Mouse (Mus musculus) MEL (cell line): Measurements from ENCODE around the gene Cadm3.

ENCODE experiments used
- CTCF ChIP-seq, 3 experiments: IDR thresholded peaks in 2 of 3; conservative IDR thresholded peaks in 1 of 3; 2 replicates each; pipeline ENCODE4 v1.5.1; 2011 to 2012; ENCODE audit warnings: low read length in 3 of 3, low read depth in 2 of 3, mild to moderate bottlenecking in 2 of 3, improper control_type of control experiment in 1 of 3, inconsistent platforms in 1 of 3, mixed read lengths in 1 of 3, moderate library complexity in 1 of 3; ENCODE audit not compliant: control insufficient read depth in 1 of 3, insufficient read depth in 1 of 3, poor library complexity in 1 of 3, severe bottlenecking in 1 of 3
- EP300 ChIP-seq, 2 experiments: IDR thresholded peaks; 2 replicates each; pipeline ENCODE4 v1.6.1; 2011; ENCODE audit warnings: improper control_type of control experiment in 2 of 2, low read length in 2 of 2, low read depth in 1 of 2, mild to moderate bottlenecking in 1 of 2
- ETS1 ChIP-seq: IDR thresholded peaks from 2 replicates; pipeline ENCODE4 v1.6.1; 2012; ENCODE audit warnings: low read depth, mild to moderate bottlenecking, inconsistent platforms, low read length, improper control_type of control experiment, moderate library complexity
- POLR2A ChIP-seq, 2 experiments: IDR thresholded peaks; 2 replicates each; pipeline ENCODE4 v1.6.1; 2011 to 2012; ENCODE audit warnings: low read length in 2 of 2, mild to moderate bottlenecking in 2 of 2, control low read depth in 1 of 2, improper control_type of control experiment in 1 of 2, low read depth in 1 of 2, moderate library complexity in 1 of 2; ENCODE audit not compliant: control insufficient read depth in 1 of 2, insufficient read depth in 1 of 2, poor library complexity in 1 of 2
- USF1 ChIP-seq: IDR thresholded peaks from 2 replicates; pipeline ENCODE4 v1.6.1; 2014; ENCODE audit warnings: low read depth, mild to moderate bottlenecking, inconsistent platforms, low read length, improper control_type of control experiment, moderate library complexity

- TF ChIP-seq ETS1 (no peak), EP300 (IDR thresholded peaks at IDR 0.05; ENCODE audit: low read depth in 1 of 2, low read length in 2 of 2) (no peak), POLR2A (IDR thresholded peaks at IDR 0.05; ENCODE audit: control insufficient read depth in 1 of 2, insufficient read depth in 1 of 2, low read depth in 1 of 2, low read length in 2 of 2, poor library complexity in 1 of 2) (no peak), CTCF (IDR thresholded peaks at IDR 0.05 in 2 of 3, conservative IDR thresholded peaks at IDR 0.05 in 1 of 3; ENCODE audit: control insufficient read depth in 1 of 3, insufficient read depth in 1 of 3, low read depth in 2 of 3, low read length in 3 of 3, poor library complexity in 1 of 3, severe bottlenecking in 1 of 3) (no peak), USF1 (no peak)
Measured at GRCm38 (mm10) chr1:173357799-173358198, 9.7 kb downstream of the Cadm3 start.
